Mouse (Mus musculus): ENCODE data around the gene Tmem14a.

The Tmem14a gene

GRCm38 (mm10) chr1:21218489-21218919, at the start of gene Tmem14a:
TSS of gene Tmem14a (plus strand) at chr1:21218575.
- WGBS: under 1% methylated on average over 17 of the region's 17 CpGs

- WGBS: 97% methylated on average over 6 of the region's 6 CpGs
Observed at GRCm38 (mm10) chr1:21185196-21185595, 33.2 kb upstream of the Tmem14a start.

GRCm38 (mm10) chr1:21206241-21206640, 12.1 kb upstream of the Tmem14a start:
- 94% methylated on average over 1 of the region's 1 CpGs for WGBS

- WGBS: 16% methylated on average over 3 of the region's 3 CpGs
Observed at GRCm38 (mm10) chr1:21213537-21213936, 4.8 kb upstream of the Tmem14a start.

- 47% methylated on average over 6 of the region's 6 CpGs for WGBS
Observed at GRCm38 (mm10) chr1:21213991-21214692, 4.2 kb upstream of the Tmem14a start.

GRCm38 (mm10) chr1:21227756-21228395, 9.5 kb downstream of the Tmem14a start:
- WGBS: 94% methylated on average over 6 of the region's 6 CpGs

- WGBS: 83% methylated on average over 15 of the region's 15 CpGs
Observed at GRCm38 (mm10) chr1:21228740-21229722, 10.7 kb downstream of the Tmem14a start.

GRCm38 (mm10) chr1:21230376-21230775, 12.0 kb downstream of the Tmem14a start:
- 85% methylated on average over 2 of the region's 2 CpGs for WGBS

GRCm38 (mm10) chr1:21231744-21232464, 13.5 kb downstream of the Tmem14a start:
- 34% methylated on average over 5 of the region's 5 CpGs for WGBS

GRCm38 (mm10) chr1:21232516-21232915, 14.1 kb downstream of the Tmem14a start:
- WGBS: 82% methylated on average over 1 of the region's 1 CpGs

- WGBS: 94% methylated on average over 6 of the region's 6 CpGs
Observed at GRCm38 (mm10) chr1:21235359-21235758, 17.0 kb downstream of the Tmem14a start.

GRCm38 (mm10) chr1:21239911-21240898, 21.8 kb downstream of the Tmem14a start, which contains the start of gene Gsta3:
TSS of gene Gsta3 (plus strand) at chr1:21240589.
- 81% methylated on average over 8 of the region's 8 CpGs for WGBS

- WGBS: 90% methylated on average over 1 of the region's 1 CpGs
Observed at GRCm38 (mm10) chr1:21241096-21241495, 22.7 kb downstream of the Tmem14a start.

GRCm38 (mm10) chr1:21244290-21244960, 26.1 kb downstream of the Tmem14a start:
- WGBS: 82% methylated on average over 4 of the region's 4 CpGs

- WGBS: 68% methylated on average over 3 of the region's 3 CpGs
Observed at GRCm38 (mm10) chr1:21246136-21246535, 27.8 kb downstream of the Tmem14a start.

GRCm38 (mm10) chr1:21248560-21249390, 30.4 kb downstream of the Tmem14a start:
- 79% methylated on average over 9 of the region's 9 CpGs for WGBS

GRCm38 (mm10) chr1:21251661-21252060, 33.3 kb downstream of the Tmem14a start:
- 82% methylated on average over 6 of the region's 6 CpGs for WGBS

GRCm38 (mm10) chr1:21252566-21253302, 34.4 kb downstream of the Tmem14a start:
- 87% methylated on average over 10 of the region's 10 CpGs for WGBS
